Mouse (Mus musculus) neural tube, embryonic 11.5 days (tissue): Measurements from ENCODE around the gene Cenpo. TPM values are rescaled to one million over a fixed set of nuclear protein-coding genes. Genes with fewer than 3 reads are reported as not detected.
"Not testable (repeated sequence)": the region's sequence is repeated elsewhere in the genome, so short reads cannot be mapped to it uniquely, and the experiment has no call there.

ENCODE experiments used
- ATAC-seq: fragments of 200-750 bp; cut with Nextera tagmentation; 2 replicates; pipeline ENCODE4 v1.8.0; 2017; ENCODE audit warnings: moderate number of reproducible peaks, mild to moderate bottlenecking, moderate TSS enrichment, moderate library complexity; ENCODE audit not compliant: insufficient read depth, low FRiP score, low TSS enrichment
- DNase-seq: peaks from one replicate; pipeline ENCODE4 v3.0.0-alpha.2; 2015; ENCODE audit warnings: low spot score
- H3K27ac ChIP-seq: fragments of 300-500 bp; sonication (generic); 2 replicates; pipeline ENCODE4 v1.5.1; 2014; ENCODE audit warnings: low read depth, mild to moderate bottlenecking, low read length
- H3K27me3 ChIP-seq: fragments of 300-500 bp; sonication (generic); 2 replicates; pipeline ENCODE4 v1.6.1; 2014; ENCODE audit warnings: mild to moderate bottlenecking, low read length, mixed read lengths; ENCODE audit not compliant: control insufficient read depth, insufficient read depth
- H3K36me3 ChIP-seq: fragments of 300-500 bp; sonication (generic); 2 replicates; pipeline ENCODE4 v1.6.1; 2014; ENCODE audit warnings: mild to moderate bottlenecking, low read length, moderate library complexity, mixed read lengths; ENCODE audit not compliant: control insufficient read depth, insufficient read depth
- H3K4me1 ChIP-seq: fragments of 300-500 bp; sonication (generic); 2 replicates; pipeline ENCODE4 v1.6.1; 2014; ENCODE audit warnings: low read length, mixed read lengths; ENCODE audit not compliant: control insufficient read depth, insufficient read depth
- H3K4me2 ChIP-seq: fragments of 300-500 bp; sonication (generic); 2 replicates; pipeline ENCODE4 v1.6.1; 2014; ENCODE audit warnings: low read depth, mild to moderate bottlenecking, moderate library complexity
- H3K4me3 ChIP-seq: fragments of 300-500 bp; sonication (generic); 2 replicates; pipeline ENCODE4 v1.5.1; 2014; ENCODE audit warnings: low read depth, low read length
- H3K9ac ChIP-seq: fragments of 300-500 bp; sonication (generic); 2 replicates; pipeline ENCODE4 v1.6.1; 2014; ENCODE audit warnings: mild to moderate bottlenecking, low read length
- H3K9me3 ChIP-seq: fragments of 300-500 bp; sonication (generic); 2 replicates; pipeline ENCODE4 v1.6.1; 2016; ENCODE audit warnings: low read length; ENCODE audit not compliant: control insufficient read depth
- WGBS: fragments of 180-500 bp; shearing (Covaris S2); extraction: QIAGEN DNeasy Blood & Tissue Kit; methylation state at CpG from one replicate; pipeline ENCODE4 v1.1.7; 2014; 5-methylcytosine and 5-hydroxymethylcytosine counted together
- polyA plus RNA-seq: library from polyadenylated mRNA; unstranded; fragments of >200 nt; fragmentation: Nextera tagmentation; extraction: Ambion mirVana; gene quantifications from 2 replicates; pipeline ENCODE4 v1.2.1, GENCODE M21; 2014

Cenpo gene
- polyA plus RNA-seq, 1 experiment from 2014 or later: 16.3 TPM

GRCm38 (mm10) chr12:4243805-4244204 lies 9.7 kb upstream of the Cenpo start:
- no peaks in the 10 kb centered on the region for H3K4me1 ChIP-seq
- no peak overlapping the region for H3K9ac ChIP-seq
- H3K9me3 ChIP-seq: no peaks in the 10 kb centered on the region
- ATAC-seq (no peak), DNase-seq (no peak)
- WGBS: 82% methylated on average over 2 of the region's 2 CpGs
- H3K4me2 ChIP-seq: no peak overlapping the region
- no peaks in the 10 kb centered on the region for H3K36me3 ChIP-seq
- no peak overlapping the region for H3K4me3 ChIP-seq
- H3K27me3 ChIP-seq: no peaks in the 10 kb centered on the region
- H3K27ac ChIP-seq: no peak overlapping the region

- H3K4me3 ChIP-seq, H3K27ac ChIP-seq, H3K4me1 ChIP-seq, H3K27me3 ChIP-seq, DNase-seq, H3K9me3 ChIP-seq, H3K9ac ChIP-seq, ATAC-seq, H3K4me2 ChIP-seq, H3K36me3 ChIP-seq: not testable (repeated sequence)
- 82% methylated on average over 8 of the region's 8 CpGs for WGBS
Measured at GRCm38 (mm10) chr12:4240281-4240680, 6.2 kb upstream of the Cenpo start.

GRCm38 (mm10) chr12:4237481-4237880 lies 3.4 kb upstream of the Cenpo start:
- DNase-seq: no peak
- Histone ChIP-seq H3K4me2 (no peak overlapping the region), H3K9ac (no peak overlapping the region), H3K4me3 (no peak overlapping the region), H3K4me1 (peaks cover 6% of the 10 kb centered on the region), H3K9me3 (no peaks in the 10 kb centered on the region), H3K27ac (no peak overlapping the region), H3K36me3 (no peaks in the 10 kb centered on the region), H3K27me3 (no peaks in the 10 kb centered on the region)
- 94% methylated on average over 15 of the region's 15 CpGs for WGBS
- no peak for ATAC-seq

- H3K9ac ChIP-seq: no peak overlapping the region
- 63% methylated on average over 4 of the region's 4 CpGs for WGBS
- H3K4me1 ChIP-seq: peaks cover 7% of the 10 kb centered on the region
- no peak overlapping the region for H3K27ac ChIP-seq
- no peaks in the 10 kb centered on the region for H3K9me3 ChIP-seq
- no peak overlapping the region for H3K4me3 ChIP-seq
- H3K36me3 ChIP-seq: no peaks in the 10 kb centered on the region
- ATAC-seq (no peak), DNase-seq (no peak)
- no peaks in the 10 kb centered on the region for H3K27me3 ChIP-seq
- peak overlapping the region; percentile 55 for H3K4me2 ChIP-seq
Measured at GRCm38 (mm10) chr12:4232777-4233176, 1.3 kb downstream of the Cenpo start.

GRCm38 (mm10) chr12:4230156-4230555 lies 3.9 kb downstream of the Cenpo start:
- Histone ChIP-seq H3K9ac (no peak overlapping the region), H3K4me2 (no peak overlapping the region), H3K9me3 (no peaks in the 10 kb centered on the region), H3K36me3 (peaks cover 4% of the 10 kb centered on the region), H3K4me3 (no peak overlapping the region), H3K27me3 (no peaks in the 10 kb centered on the region), H3K27ac (no peak overlapping the region), H3K4me1 (peaks cover 7% of the 10 kb centered on the region)
- ATAC-seq (no peak), DNase-seq (no peak)
- 92% methylated on average over 7 of the region's 7 CpGs for WGBS

- ATAC-seq: no peak
Measured at GRCm38 (mm10) chr12:4212908-4213307, 21.2 kb downstream of the Cenpo start.

GRCm38 (mm10) chr12:4211174-4211573 lies 22.9 kb downstream of the Cenpo start:
- no peaks in the 10 kb centered on the region for H3K4me1 ChIP-seq
- no peak overlapping the region for H3K9ac ChIP-seq
- no peak overlapping the region for H3K27ac ChIP-seq
- peaks cover 10% of the 10 kb centered on the region for H3K36me3 ChIP-seq
- H3K4me2 ChIP-seq: no peak overlapping the region
- no peaks in the 10 kb centered on the region for H3K9me3 ChIP-seq
- ATAC-seq (no peak), DNase-seq (no peak)
- H3K4me3 ChIP-seq: no peak overlapping the region
- H3K27me3 ChIP-seq: no peaks in the 10 kb centered on the region
- WGBS: 93% methylated on average over 9 of the region's 9 CpGs

More at GRCm38 (mm10) chr12:4212908-4213307, 21.2 kb downstream of the Cenpo start:
- H3K36me3 ChIP-seq: peaks cover 10% of the 10 kb centered on the region
- H3K9me3 ChIP-seq: no peaks in the 10 kb centered on the region
- no peak for DNase-seq
- no peak overlapping the region for H3K4me3 ChIP-seq
- WGBS: 82% methylated on average over 8 of the region's 8 CpGs
- no peak overlapping the region for H3K27ac ChIP-seq
- H3K4me2 ChIP-seq: no peak overlapping the region
- H3K27me3 ChIP-seq: no peaks in the 10 kb centered on the region
- no peak overlapping the region for H3K9ac ChIP-seq
- H3K4me1 ChIP-seq: no peaks in the 10 kb centered on the region

GRCm38 (mm10) chr12:4209196-4209595 lies 24.9 kb downstream of the Cenpo start:
- Histone ChIP-seq H3K9ac (no peak overlapping the region), H3K27ac (no peak overlapping the region), H3K4me3 (no peak overlapping the region), H3K36me3 (peaks cover 5% of the 10 kb centered on the region; the same call in 1 of the 2 replicates), H3K4me2 (no peak overlapping the region), H3K9me3 (no peaks in the 10 kb centered on the region), H3K27me3 (no peaks in the 10 kb centered on the region), H3K4me1 (no peaks in the 10 kb centered on the region)
- DNase-seq (no peak), ATAC-seq (no peak)
- 96% methylated on average over 9 of the region's 9 CpGs for WGBS

- Histone ChIP-seq H3K27ac (no peak overlapping the region), H3K27me3 (no peaks in the 10 kb centered on the region), H3K4me1 (no peaks in the 10 kb centered on the region), H3K9ac (no peak overlapping the region), H3K9me3 (no peaks in the 10 kb centered on the region), H3K36me3 (peaks cover 5% of the 10 kb centered on the region; the same call in 1 of the 2 replicates), H3K4me3 (no peak overlapping the region), H3K4me2 (no peak overlapping the region)
- 82% methylated on average over 15 of the region's 15 CpGs for WGBS
- DNase-seq (no peak), ATAC-seq (no peak)
Measured at GRCm38 (mm10) chr12:4208405-4209133, 25.5 kb downstream of the Cenpo start.
